In the genomic region with DNA sequence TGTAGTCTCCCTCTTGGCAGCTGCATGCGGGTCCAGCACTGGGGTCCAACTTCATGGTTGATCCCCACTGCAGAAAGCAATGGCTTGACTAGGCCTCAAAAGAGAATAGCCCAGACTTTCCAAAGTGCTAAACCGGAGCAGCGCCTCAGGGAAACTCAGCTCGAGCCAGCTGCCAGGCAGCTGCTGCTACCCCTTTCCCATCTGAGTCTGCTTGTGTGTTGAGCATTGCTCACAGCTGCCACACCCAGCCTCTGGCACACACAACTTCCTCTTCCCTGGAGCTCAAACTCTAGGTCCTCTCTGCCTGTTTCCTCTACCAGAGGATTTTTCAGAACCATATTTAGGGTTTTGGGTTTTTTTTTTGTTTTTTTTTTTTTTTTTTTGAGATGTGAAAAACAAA, we compare ENCODE assay signal across 10 mouse cellular contexts.
DNase-seq lines count a peak whose midpoint lies in the region; ATAC-seq and TF ChIP-seq lines count a peak whose summit lies in the region.
"Had no signal": no experiment of that assay in that cellular context is flagged by ENCODE, and none has a peak within 500 bp of the region (broad histone marks: within the 10 kb centered on the region; RNA-seq: fewer than 3 reads in every experiment).

No protein-coding gene starts in this region.

- DNase-seq in heart, adult 18-20 months, result peak; percentile 63 to 81
- no peak for DNase-seq in heart, embryonic 10.5 days (ENCODE audit: low spot score)
- peak; percentile 40 for DNase-seq in urinary bladder, postnatal 14 days (ENCODE audit: low spot score)
- no peak for DNase-seq in urinary bladder, adult 2 months (ENCODE audit: low spot score)
- DNase-seq in stomach, postnatal 0 days (ENCODE audit: low spot score), result peak; percentile 64
- DNase-seq in Muller cell, postnatal 12 days (ENCODE audit: inconsistent ontology term), result no peak
- no peak for DNase-seq in right cerebral cortex, postnatal 4 days

- ATAC-seq in hematopoietic stem cell, adult 5-6 weeks (replicated peaks in 1 of 2; ENCODE audit: insufficient read depth in 1 of 2, low FRiP score in 2 of 2, low TSS enrichment in 1 of 2, low read depth in 1 of 2, poor library complexity in 2 of 2, severe bottlenecking in 2 of 2), result peak; percentile 59 to 66; a peak in 2 of 4 replicates
- ATAC-seq in stomach, postnatal 0 days (ENCODE audit: low FRiP score, low TSS enrichment), result peak; percentile 86
- ATAC-seq: hindbrain, postnatal 0 days had no signal

- no peak for TF ChIP-seq CTCF in stomach, postnatal 0 days (IDR thresholded peaks at IDR 0.05; ENCODE audit: low read depth)

- 67% methylated on average over 4 of the region's 4 CpGs for WGBS in heart, embryonic 10.5 days
- 32% methylated on average over 4 of the region's 4 CpGs for WGBS in stomach, postnatal 0 days

- no peaks in the 10 kb centered on the region for H3K9me3 ChIP-seq in heart, embryonic 10.5 days
- no peaks in the 10 kb centered on the region for H3K9me3 ChIP-seq in stomach, postnatal 0 days (ENCODE audit: control insufficient read depth, low read length)
- H3K9me3 ChIP-seq: midbrain, embryonic 12.5 days had no signal

- H3K4me3 ChIP-seq in heart, embryonic 10.5 days, result no peak overlapping the region
- no peak overlapping the region for H3K4me3 ChIP-seq in stomach, postnatal 0 days (ENCODE audit: low read depth, low read length)
- H3K4me3 ChIP-seq: midbrain, embryonic 12.5 days had no signal

- no peak for TF ChIP-seq EP300 in stomach, postnatal 0 days (optimal IDR thresholded peaks at IDR 0.05)

- H3K4me2 ChIP-seq in stomach, postnatal 0 days (replicated peaks; ENCODE audit: low read depth), result no peak overlapping the region
- H3K4me2 ChIP-seq: midbrain, embryonic 12.5 days had no signal

- no peak overlapping the region for H3K9ac ChIP-seq in stomach, postnatal 0 days (ENCODE audit: low read length)
- H3K9ac ChIP-seq: midbrain, embryonic 12.5 days had no signal

- no peaks in the 10 kb centered on the region for H3K27me3 ChIP-seq in heart, embryonic 10.5 days (ENCODE audit: insufficient read depth, poor library complexity, severe bottlenecking)
- H3K27me3 ChIP-seq in stomach, postnatal 0 days (ENCODE audit: control insufficient read depth, insufficient read depth, low read length), result no peaks in the 10 kb centered on the region
- H3K27me3 ChIP-seq: midbrain, embryonic 12.5 days had no signal

- H3K4me1 ChIP-seq in heart, embryonic 10.5 days, result peaks cover 5% of the 10 kb centered on the region
- H3K4me1 ChIP-seq in stomach, postnatal 0 days (replicated peaks; ENCODE audit: control insufficient read depth, insufficient read depth), result no peaks in the 10 kb centered on the region
- H3K4me1 ChIP-seq: midbrain, embryonic 12.5 days had no signal

- no peaks in the 10 kb centered on the region for H3K36me3 ChIP-seq in heart, embryonic 10.5 days
- H3K36me3 ChIP-seq in stomach, postnatal 0 days (ENCODE audit: control insufficient read depth, insufficient read depth, low read length), result no peaks in the 10 kb centered on the region
- H3K36me3 ChIP-seq: midbrain, embryonic 12.5 days had no signal

- H3K27ac ChIP-seq in heart, embryonic 10.5 days, result no peak overlapping the region
- H3K27ac ChIP-seq in stomach, postnatal 0 days (replicated peaks), result no peak overlapping the region
- H3K27ac ChIP-seq: hindbrain, postnatal 0 days; midbrain, embryonic 12.5 days had no signal

Comparison
In these comparisons a context has a peak if more than half of its experiments do, and no peak if none do; other contexts are left out.
1. DNase-seq: peak in heart, adult 18-20 months (2 of 2), urinary bladder, postnatal 14 days (single experiment) and stomach, postnatal 0 days (single experiment); none in heart, embryonic 10.5 days (single experiment), urinary bladder, adult 2 months (single experiment), Muller cell, postnatal 12 days (single experiment) and right cerebral cortex, postnatal 4 days (single experiment).